Mouse (Mus musculus): ENCODE results near the gene Upk1a. TPM values are rescaled to one million over a fixed set of nuclear protein-coding genes. Genes with fewer than 3 reads are reported as not detected.

Gene Upk1a
- polyA plus RNA-seq, 1 experiment = 2.1 TPM

DNA sequence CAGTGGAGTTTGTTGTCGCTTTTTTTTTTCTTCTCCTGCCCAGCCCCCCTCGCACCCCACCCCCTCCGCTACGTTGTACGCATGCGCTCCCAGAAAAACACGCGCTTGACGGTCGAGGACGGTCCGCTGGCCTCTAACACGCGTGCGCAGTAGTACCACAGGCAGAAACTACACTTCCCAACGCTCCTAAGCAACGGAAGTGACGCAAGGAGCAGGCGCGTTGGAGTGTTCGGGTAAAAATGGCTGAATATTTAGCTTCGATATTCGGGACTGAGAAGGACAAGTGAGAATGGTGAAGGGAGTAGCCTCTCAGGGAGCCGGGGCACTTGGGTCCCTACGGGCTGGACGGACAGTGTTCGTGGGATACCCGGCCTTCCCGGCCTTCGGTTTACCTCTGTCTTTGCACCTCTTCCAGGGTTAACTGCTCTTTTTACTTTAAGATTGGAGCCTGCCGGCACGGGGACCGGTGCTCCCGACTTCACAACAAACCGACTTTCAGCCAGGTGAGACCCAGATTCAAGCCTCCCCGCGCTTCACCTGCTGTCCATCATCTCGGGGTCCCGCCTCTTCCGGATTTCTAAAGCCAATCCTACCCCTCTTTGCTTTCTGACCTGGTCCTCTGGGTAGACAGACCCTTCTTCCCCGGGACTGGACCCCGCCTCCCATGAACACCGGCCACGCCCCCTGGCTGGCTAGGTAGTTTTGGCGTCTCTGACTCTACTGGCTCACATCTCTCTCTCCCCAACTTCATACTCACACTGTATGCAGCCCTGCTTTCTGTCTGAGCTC, 49.3 kb downstream of the Upk1a start, which contains the start of the genes U2af1l4, Gm49396 and Psenen:
Gene U2af1l4, plus strand, starts transcription at position 185 of the 789 bp plus-strand sequence.
Gene Gm49396, plus strand, starts transcription at position 228 of the 789 bp plus-strand sequence.
Gene Psenen, minus strand, starts transcription at position 511 of the 789 bp plus-strand sequence.
- peak within 1 kb of the TSS; percentile 41 for H3K27ac ChIP-seq (ENCODE audit: insufficient read depth, low read length)
- peak within 1 kb of the TSS; percentile 50 for H3K4me3 ChIP-seq (ENCODE audit: insufficient read depth, low read length)
- TF ChIP-seq POLR2A (IDR thresholded peaks at IDR 0.05; ENCODE audit: extremely low read depth, insufficient read depth, low read length) (peak; percentile 66), CTCF (IDR thresholded peaks at IDR 0.05; ENCODE audit: extremely low read depth, insufficient read depth, low read length) (no peak)
- peaks cover 3% of the 10 kb centered on the region; the same call in 1 of the 2 replicates for H3K4me1 ChIP-seq (ENCODE audit: control insufficient read depth, insufficient read depth, low read length)

- peak overlapping the region; percentile 11 for H3K27ac ChIP-seq (ENCODE audit: insufficient read depth, low read length)
- TF ChIP-seq POLR2A (IDR thresholded peaks at IDR 0.05; ENCODE audit: extremely low read depth, insufficient read depth, low read length) (no peak), CTCF (IDR thresholded peaks at IDR 0.05; ENCODE audit: extremely low read depth, insufficient read depth, low read length) (no peak)
- peaks cover 3% of the 10 kb centered on the region; the same call in 1 of the 2 replicates for H3K4me1 ChIP-seq (ENCODE audit: control insufficient read depth, insufficient read depth, low read length)
- peak overlapping the region; percentile 50 for H3K4me3 ChIP-seq (ENCODE audit: insufficient read depth, low read length)
Observed at GRCm38 (mm10) chr7:30562526-30563116, 50.0 kb downstream of the Upk1a start.

DNA sequence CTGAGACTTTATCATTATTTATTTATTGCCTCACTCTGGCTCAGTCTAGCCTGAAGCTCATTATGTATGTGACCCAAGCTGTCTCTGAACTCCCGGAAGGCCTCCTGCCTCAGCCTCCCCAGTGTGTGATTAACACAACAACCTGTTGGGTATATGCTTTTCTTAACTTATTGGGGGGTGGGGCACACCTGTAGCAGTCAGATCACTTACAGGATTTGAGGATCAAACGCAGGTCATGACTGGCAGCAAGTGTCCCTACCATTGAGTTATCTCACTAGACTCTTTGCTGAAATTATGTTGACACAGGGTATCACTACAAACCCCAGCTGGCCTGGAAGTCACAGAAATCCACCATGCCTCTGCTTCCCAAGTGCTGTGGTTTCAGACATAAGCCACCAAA, 52.4 kb downstream of the Upk1a start:
- TF ChIP-seq POLR2A (IDR thresholded peaks at IDR 0.05; ENCODE audit: extremely low read depth, insufficient read depth, low read length) = no peak
- no peak for TF ChIP-seq CTCF (IDR thresholded peaks at IDR 0.05; ENCODE audit: extremely low read depth, insufficient read depth, low read length)
- Histone ChIP-seq H3K4me3 (ENCODE audit: insufficient read depth, low read length) (no peak overlapping the region), H3K4me1 (ENCODE audit: control insufficient read depth, insufficient read depth, low read length) (peaks cover 3% of the 10 kb centered on the region; the same call in 1 of the 2 replicates), H3K27ac (ENCODE audit: insufficient read depth, low read length) (no peak overlapping the region)

- peak within 1 kb of the TSS; percentile 13; the same call in 1 of the 2 replicates for H3K27ac ChIP-seq (ENCODE audit: insufficient read depth, low read length)
- peak; percentile 92 for TF ChIP-seq POLR2A (IDR thresholded peaks at IDR 0.05; ENCODE audit: extremely low read depth, insufficient read depth, low read length)
- no peak for TF ChIP-seq CTCF (IDR thresholded peaks at IDR 0.05; ENCODE audit: extremely low read depth, insufficient read depth, low read length)
- peak within 1 kb of the TSS; percentile 57 for H3K4me3 ChIP-seq (ENCODE audit: insufficient read depth, low read length)
- H3K4me1 ChIP-seq (ENCODE audit: control insufficient read depth, insufficient read depth, low read length) = peaks cover 3% of the 10 kb centered on the region; the same call in 1 of the 2 replicates
Observed at GRCm38 (mm10) chr7:30559443-30559954, 53.1 kb downstream of the Upk1a start, which contains the start of gene Lin37. Lin37 (minus strand) TSS chr7:30559838.

GRCm38 (mm10) chr7:30558656-30559442, 53.8 kb downstream of the Upk1a start:
- TF ChIP-seq POLR2A (IDR thresholded peaks at IDR 0.05; ENCODE audit: extremely low read depth, insufficient read depth, low read length) (no peak), CTCF (IDR thresholded peaks at IDR 0.05; ENCODE audit: extremely low read depth, insufficient read depth, low read length) (no peak)
- H3K4me1 ChIP-seq (ENCODE audit: control insufficient read depth, insufficient read depth, low read length) = peaks cover 1% of the 10 kb centered on the region; the same call in 1 of the 2 replicates
- H3K27ac ChIP-seq (ENCODE audit: insufficient read depth, low read length) = peak overlapping the region; percentile 13; the same call in 1 of the 2 replicates
- H3K4me3 ChIP-seq (ENCODE audit: insufficient read depth, low read length) = peak overlapping the region; percentile 57

DNA sequence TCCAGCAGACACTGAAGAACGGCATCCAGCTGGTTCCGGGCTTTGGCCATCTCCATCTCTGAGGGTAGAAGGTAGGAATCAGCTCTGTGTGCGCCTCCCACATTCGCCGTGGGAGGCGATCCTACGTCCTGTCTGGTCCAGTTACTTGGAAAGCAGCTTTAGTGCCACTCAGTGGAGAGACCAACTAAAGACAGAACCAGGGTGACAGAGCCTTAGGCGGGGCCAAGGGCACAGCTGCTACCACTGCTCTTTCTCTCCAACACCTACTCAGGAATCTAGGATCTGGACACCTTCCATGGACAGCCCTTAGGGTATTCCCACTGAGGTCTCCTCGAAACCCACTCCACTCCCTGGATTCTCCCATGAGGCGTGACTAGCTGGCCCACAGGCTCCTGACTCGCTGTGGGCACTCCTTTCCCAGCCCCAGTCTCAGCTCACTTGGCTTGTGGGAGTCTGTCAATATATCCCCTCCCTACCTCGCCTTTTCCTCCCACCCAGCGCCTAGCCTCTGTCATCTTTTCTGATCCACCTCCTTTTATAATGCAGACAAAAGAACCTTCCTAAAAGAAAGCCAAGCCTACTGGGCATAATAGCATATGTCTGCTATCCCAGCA, 54.6 kb downstream of the Upk1a start:
- TF ChIP-seq POLR2A (IDR thresholded peaks at IDR 0.05; ENCODE audit: extremely low read depth, insufficient read depth, low read length) (0 out of 2 replicates have a peak, but pooled peaks have one; percentile 14), CTCF (IDR thresholded peaks at IDR 0.05; ENCODE audit: extremely low read depth, insufficient read depth, low read length) (no peak)
- Histone ChIP-seq H3K4me1 (ENCODE audit: control insufficient read depth, insufficient read depth, low read length) (no peaks in the 10 kb centered on the region), H3K4me3 (ENCODE audit: insufficient read depth, low read length) (peak overlapping the region; percentile 57; the same call in 1 of the 2 replicates), H3K27ac (ENCODE audit: insufficient read depth, low read length) (0 out of 2 replicates have a peak overlapping the region, but pooled peaks have one; percentile 13)

DNA sequence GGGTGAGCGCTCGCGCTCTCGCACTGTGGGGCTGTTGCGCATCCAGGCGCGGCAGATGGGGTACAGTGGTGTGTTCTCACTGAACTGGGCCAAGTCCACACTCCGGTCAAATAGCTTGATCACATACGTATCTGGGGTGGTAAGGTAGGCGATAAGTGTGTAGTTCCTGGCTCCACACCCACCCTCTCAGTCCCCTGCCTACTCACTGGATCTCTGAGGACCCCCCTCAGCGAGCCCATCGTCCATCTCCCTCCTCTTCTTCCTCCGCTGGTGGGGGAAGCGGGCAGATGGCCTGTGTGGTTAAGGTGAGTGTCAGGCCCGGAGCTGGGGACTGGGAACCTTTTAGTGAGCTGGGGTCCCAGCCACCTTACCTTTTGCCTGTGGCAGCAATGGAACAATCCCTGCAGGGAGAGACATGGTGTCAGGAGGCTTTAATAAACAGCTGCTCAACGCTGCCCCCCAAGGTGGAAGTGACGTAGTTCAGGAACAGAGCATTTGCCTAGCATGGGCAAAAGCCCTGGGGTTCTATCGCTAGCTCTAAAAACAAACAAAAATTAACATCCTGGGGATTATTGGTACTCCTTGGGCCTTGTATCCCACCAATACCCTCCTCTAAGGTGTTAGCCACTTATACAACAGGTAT, 55.6 kb downstream of the Upk1a start:
- Histone ChIP-seq H3K4me3 (ENCODE audit: insufficient read depth, low read length) (no peak overlapping the region), H3K27ac (ENCODE audit: insufficient read depth, low read length) (no peak overlapping the region), H3K4me1 (ENCODE audit: control insufficient read depth, insufficient read depth, low read length) (no peaks in the 10 kb centered on the region)
- peak; percentile 26; the same call in 1 of the 2 replicates for TF ChIP-seq CTCF (IDR thresholded peaks at IDR 0.05; ENCODE audit: extremely low read depth, insufficient read depth, low read length)
- no peak for TF ChIP-seq POLR2A (IDR thresholded peaks at IDR 0.05; ENCODE audit: extremely low read depth, insufficient read depth, low read length)
